Mouse (Mus musculus) kidney, embryonic 15.5 days (tissue): ENCODE results near the gene Phf23. TPM values are rescaled to one million over a fixed set of nuclear protein-coding genes. Genes with fewer than 3 reads are reported as not detected.
"Not testable (repeated sequence)": the region's sequence is repeated elsewhere in the genome, so short reads cannot be mapped to it uniquely, and the experiment has no call there.

Experiments
- ATAC-seq: fragments of 200-750 bp; cut with Nextera tagmentation; replicated peaks from 2 replicates; pipeline ENCODE4 v1.8.0; 2017; ENCODE audit warnings: moderate TSS enrichment; ENCODE audit not compliant: low FRiP score
- H3K27ac ChIP-seq: fragments of 300-500 bp; sonication (generic); 2 replicates; pipeline ENCODE4 v1.5.1; 2015; ENCODE audit warnings: mild to moderate bottlenecking, inconsistent platforms
- H3K27me3 ChIP-seq: fragments of 300-500 bp; sonication (generic); 2 replicates; pipeline ENCODE4 v1.6.1; 2015; ENCODE audit warnings: inconsistent platforms
- H3K36me3 ChIP-seq: fragments of 300-500 bp; sonication (generic); 2 replicates; pipeline ENCODE4 v1.6.1; 2015; ENCODE audit warnings: inconsistent platforms
- H3K4me1 ChIP-seq: fragments of 300-500 bp; sonication (generic); 2 replicates; pipeline ENCODE4 v1.6.1; 2015; ENCODE audit warnings: inconsistent platforms
- H3K4me2 ChIP-seq: fragments of 300-500 bp; sonication (generic); 2 replicates; pipeline ENCODE4 v1.6.1; 2015; ENCODE audit warnings: moderate library complexity, mild to moderate bottlenecking, inconsistent platforms
- H3K4me3 ChIP-seq: fragments of 300-500 bp; sonication (generic); replicated peaks from 2 replicates; pipeline ENCODE4 v1.5.1; 2015; ENCODE audit warnings: mild to moderate bottlenecking, inconsistent platforms
- H3K9ac ChIP-seq: fragments of 300-500 bp; sonication (generic); 2 replicates; pipeline ENCODE4 v1.6.1; 2015; ENCODE audit warnings: mild to moderate bottlenecking, inconsistent platforms
- H3K9me3 ChIP-seq: fragments of 300-500 bp; sonication (generic); replicated peaks from 2 replicates; pipeline ENCODE4 v1.6.1; 2016; ENCODE audit warnings: inconsistent platforms
- WGBS: fragments of 180-500 bp; shearing (Covaris S2); methylation state at CpG from one replicate; pipeline ENCODE4 v1.1.7; 2015; ENCODE audit warnings: mixed read lengths; 5-methylcytosine and 5-hydroxymethylcytosine counted together
- polyA plus RNA-seq: library from polyadenylated mRNA; unstranded; fragments of >200 nt; fragmentation: Nextera tagmentation; extraction: Ambion mirVana; gene quantifications from 2 replicates; pipeline ENCODE4 v1.2.1, GENCODE M21; 2015

Gene Phf23
- polyA plus RNA-seq: 75.8 and 78.8 TPM in 2 replicates

GRCm38 (mm10) chr11:69995391-69995960 is at the start of gene Phf23:
Gene Phf23, plus strand, starts transcription at chr11:69995777.
- Histone ChIP-seq H3K27ac (peak within 1 kb of the TSS; percentile 99), H3K27me3 (no peaks in the 10 kb centered on the region), H3K4me3 (peak within 1 kb of the TSS; percentile 85), H3K36me3 (peaks cover 45% of the 10 kb centered on the region), H3K4me1 (peaks cover 46% of the 10 kb centered on the region), H3K4me2 (peak within 1 kb of the TSS; percentile 59), H3K9me3 (no peaks in the 10 kb centered on the region), H3K9ac (peak within 1 kb of the TSS; percentile 95)
- ATAC-seq: peak; percentile 81
- under 1% methylated on average over 36 of the region's 36 CpGs for WGBS

GRCm38 (mm10) chr11:69945997-69946891 is 49.3 kb upstream of the Phf23 start:
- ATAC-seq: no peak
- peak overlapping the region; percentile 63 for H3K4me3 ChIP-seq
- H3K9ac ChIP-seq: peak overlapping the region; percentile 62; the same call in 1 of the 2 replicates
- H3K9me3 ChIP-seq: no peaks in the 10 kb centered on the region
- WGBS: 90% methylated on average over 18 of the region's 18 CpGs
- H3K36me3 ChIP-seq: peaks cover 31% of the 10 kb centered on the region
- H3K27me3 ChIP-seq: peaks cover 3% of the 10 kb centered on the region; the same call in 1 of the 2 replicates
- H3K27ac ChIP-seq: peak overlapping the region; percentile 94
- H3K4me2 ChIP-seq: peak overlapping the region; percentile 69
- H3K4me1 ChIP-seq: peaks cover 37% of the 10 kb centered on the region

DNA sequence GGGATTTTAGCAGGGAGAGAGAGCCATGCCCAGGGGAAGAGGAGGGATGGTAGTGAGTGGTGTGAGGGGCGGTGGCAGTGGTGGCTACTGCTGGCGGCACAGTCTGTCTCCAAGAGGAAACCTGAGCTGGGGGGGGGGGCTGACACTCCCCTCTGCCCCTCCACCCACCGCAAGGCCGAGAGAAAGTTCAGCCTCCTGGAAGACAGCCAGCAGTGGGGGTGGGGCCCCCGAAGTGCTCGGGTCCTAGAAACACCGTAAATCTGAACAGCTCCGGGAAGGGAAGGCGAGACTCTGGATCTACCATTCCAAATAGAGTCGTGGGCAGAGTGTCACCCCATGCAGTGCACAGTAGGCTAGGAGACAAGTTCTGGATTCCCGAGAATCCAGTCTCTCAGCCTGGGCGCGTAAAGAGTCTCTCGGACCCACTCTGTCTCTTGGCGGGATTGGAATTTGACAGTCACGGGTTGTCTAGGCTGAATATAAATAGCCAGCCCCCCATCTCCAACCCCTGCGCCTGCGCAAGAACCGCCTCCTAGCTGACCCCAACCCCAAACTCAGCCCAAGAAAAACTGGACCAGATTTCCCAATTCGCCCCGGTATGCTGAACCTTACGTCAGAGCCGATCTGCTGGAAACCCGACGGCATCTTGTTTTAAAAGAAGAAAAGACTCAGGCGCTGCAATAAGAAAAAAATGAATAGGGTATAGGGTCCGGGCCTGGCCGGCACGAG is 48.1 kb upstream of the Phf23 start:
- H3K36me3 ChIP-seq: peaks cover 28% of the 10 kb centered on the region

GRCm38 (mm10) chr11:69948066-69948762 is 47.4 kb upstream of the Phf23 start, which contains the start of gene Slc2a4:
Gene Slc2a4, minus strand, starts transcription at chr11:69948188.
- Histone ChIP-seq H3K36me3 (peaks cover 22% of the 10 kb centered on the region), H3K27me3 (peaks cover 12% of the 10 kb centered on the region), H3K4me3 (peak within 1 kb of the TSS; percentile 63), H3K4me2 (peak within 1 kb of the TSS; percentile 69), H3K9me3 (no peaks in the 10 kb centered on the region), H3K9ac (peak within 1 kb of the TSS; percentile 62), H3K4me1 (peaks cover 37% of the 10 kb centered on the region), H3K27ac (peak within 1 kb of the TSS; percentile 94)
- ATAC-seq: peak; percentile 93
- WGBS: under 1% methylated on average over 34 of the region's 34 CpGs

More for the DNA sequence above, 48.1 kb upstream of the Phf23 start:
- Histone ChIP-seq H3K4me2 (peak overlapping the region; percentile 69), H3K9ac (peak overlapping the region; percentile 62), H3K27ac (peak overlapping the region; percentile 94), H3K4me1 (peaks cover 37% of the 10 kb centered on the region), H3K27me3 (peaks cover 9% of the 10 kb centered on the region), H3K4me3 (peak overlapping the region; percentile 63), H3K9me3 (no peaks in the 10 kb centered on the region)
- ATAC-seq: peak; percentile 54
- 2% methylated on average over 29 of the region's 29 CpGs for WGBS

- Histone ChIP-seq H3K36me3 (peaks cover 18% of the 10 kb centered on the region), H3K4me2 (peak overlapping the region; percentile 69), H3K27me3 (peaks cover 12% of the 10 kb centered on the region), H3K9me3 (no peaks in the 10 kb centered on the region), H3K4me3 (peak overlapping the region; percentile 63), H3K9ac (peak overlapping the region; percentile 62), H3K4me1 (peaks cover 37% of the 10 kb centered on the region), H3K27ac (peak overlapping the region; percentile 94)
- peak; percentile 53 for ATAC-seq
- under 1% methylated on average over 14 of the region's 14 CpGs for WGBS
These were observed 46.8 kb upstream of the Phf23 start for GRCm38 (mm10) chr11:69948763-69949150.

- 42% methylated on average over 4 of the region's 4 CpGs for WGBS
- no peak overlapping the region for H3K4me2 ChIP-seq
- H3K4me3 ChIP-seq: no peak overlapping the region
- H3K36me3 ChIP-seq: no peaks in the 10 kb centered on the region
- peaks cover 30% of the 10 kb centered on the region for H3K4me1 ChIP-seq
- H3K27ac ChIP-seq: no peak overlapping the region
- H3K9me3 ChIP-seq: no peaks in the 10 kb centered on the region
- H3K9ac ChIP-seq: no peak overlapping the region
- ATAC-seq: no peak
- peaks cover 15% of the 10 kb centered on the region for H3K27me3 ChIP-seq
These were observed 44.6 kb upstream of the Phf23 start for GRCm38 (mm10) chr11:69950807-69951459.

DNA sequence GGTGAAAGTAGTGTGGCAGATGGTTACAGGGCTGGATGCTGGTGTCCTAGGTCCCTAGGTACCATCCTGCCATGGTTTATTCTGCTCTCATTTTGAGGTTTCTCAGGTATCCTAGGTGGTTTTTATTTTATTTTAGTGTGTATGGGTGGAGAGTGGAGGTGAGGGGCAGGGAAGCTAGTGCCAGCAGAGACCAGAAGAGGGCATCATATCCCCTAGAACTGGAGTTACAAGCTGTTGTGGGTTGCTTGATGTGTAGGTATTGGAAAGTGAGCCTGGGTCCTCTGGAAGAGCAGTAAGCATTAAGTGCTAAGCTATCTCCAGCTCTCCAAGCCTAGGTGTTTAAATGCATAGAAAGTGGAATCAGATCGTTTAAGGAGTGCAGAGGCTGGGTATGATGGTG is 43.3 kb upstream of the Phf23 start:
- H3K27ac ChIP-seq: no peak overlapping the region
- no peak for ATAC-seq
- H3K9me3 ChIP-seq: no peaks in the 10 kb centered on the region
- 43% methylated on average over 1 of the region's 1 CpGs for WGBS
- H3K27me3 ChIP-seq: peaks cover 15% of the 10 kb centered on the region
- H3K36me3 ChIP-seq: no peaks in the 10 kb centered on the region
- H3K4me3 ChIP-seq: no peak overlapping the region
- H3K4me2 ChIP-seq: no peak overlapping the region
- no peak overlapping the region for H3K9ac ChIP-seq
- H3K4me1 ChIP-seq: peaks cover 18% of the 10 kb centered on the region

DNA sequence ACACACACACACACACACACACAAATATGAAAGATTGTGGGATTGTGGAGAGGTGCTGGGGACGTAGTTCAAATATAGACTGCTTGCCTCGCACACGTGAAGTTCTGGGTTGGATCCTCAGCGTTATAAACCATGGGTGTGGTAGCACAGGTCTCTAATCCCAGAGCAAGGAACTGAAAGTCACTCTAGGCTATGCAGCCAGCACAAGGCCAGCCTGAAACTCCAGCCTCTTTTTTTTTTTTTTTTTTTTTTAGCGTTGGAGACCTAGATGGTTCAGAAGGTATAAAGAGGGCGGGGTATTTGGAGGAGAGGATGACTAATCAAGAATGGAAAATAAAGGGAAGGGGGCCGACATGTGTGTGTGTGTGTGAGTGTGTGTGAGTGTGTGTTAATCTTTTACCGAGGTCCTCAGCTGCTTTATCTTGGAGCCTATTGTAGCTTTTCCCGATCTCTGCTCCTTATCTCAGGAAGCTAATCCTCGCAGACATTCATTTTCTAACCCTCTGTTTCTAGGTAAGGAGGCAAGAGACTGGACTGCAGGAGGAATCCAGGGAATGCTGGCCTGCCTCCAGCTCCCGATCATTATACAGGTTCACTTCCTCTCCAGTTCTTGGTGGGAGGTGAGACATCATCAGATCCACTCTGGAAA is 42.2 kb upstream of the Phf23 start:
- no peak overlapping the region; the same call in 1 of the 2 replicates for H3K27ac ChIP-seq
- 61% methylated on average over 11 of the region's 11 CpGs for WGBS

GRCm38 (mm10) chr11:69955618-69956017 is 40.0 kb upstream of the Phf23 start:
- H3K27ac ChIP-seq, H3K36me3 ChIP-seq: not testable (repeated sequence)

More for the DNA sequence above, 42.2 kb upstream of the Phf23 start:
- H3K9me3 ChIP-seq: no peaks in the 10 kb centered on the region
- H3K4me1 ChIP-seq: peaks cover 8% of the 10 kb centered on the region
- H3K4me2 ChIP-seq: no peak overlapping the region
- peaks cover 15% of the 10 kb centered on the region for H3K27me3 ChIP-seq
- no peaks in the 10 kb centered on the region for H3K36me3 ChIP-seq
- no peak overlapping the region for H3K4me3 ChIP-seq
- ATAC-seq: no peak
- no peak overlapping the region for H3K9ac ChIP-seq

GRCm38 (mm10) chr11:69956218-69956617 is 39.4 kb upstream of the Phf23 start:
- Histone ChIP-seq H3K4me1 (no peaks in the 10 kb centered on the region), H3K27ac (no peak overlapping the region), H3K4me2 (no peak overlapping the region), H3K4me3 (no peak overlapping the region), H3K36me3 (no peaks in the 10 kb centered on the region), H3K9ac (no peak overlapping the region), H3K27me3 (peaks cover 22% of the 10 kb centered on the region), H3K9me3 (no peaks in the 10 kb centered on the region)
- WGBS: 70% methylated on average over 1 of the region's 1 CpGs
- ATAC-seq: no peak

More at GRCm38 (mm10) chr11:69955618-69956017, 40.0 kb upstream of the Phf23 start:
- H3K9ac ChIP-seq, H3K4me1 ChIP-seq, H3K9me3 ChIP-seq, H3K4me2 ChIP-seq, ATAC-seq, H3K4me3 ChIP-seq: not testable (repeated sequence)
- H3K27me3 ChIP-seq: peaks cover 20% of the 10 kb centered on the region
- WGBS: 74% methylated on average over 4 of the region's 4 CpGs
